Mouse (Mus musculus) thymus, adult 2 months (tissue): Measurements from ENCODE around the gene 1700013G24Rik.

Experiments used
- CTCF ChIP-seq: fragments of 200-500 bp; IDR thresholded peaks from 2 replicates; pipeline ENCODE4 v1.5.1; 2012; ENCODE audit warnings: mild to moderate bottlenecking, control low read depth, low read length, moderate library complexity, borderline replicate concordance; ENCODE audit not compliant: control insufficient read depth, poor library complexity, insufficient read depth; ENCODE audit errors: extremely low read depth
- POLR2A ChIP-seq: fragments of 200-500 bp; IDR thresholded peaks from 2 replicates; pipeline ENCODE4 v1.6.1; 2012; ENCODE audit warnings: mild to moderate bottlenecking, low read length, control low read depth, moderate library complexity; ENCODE audit not compliant: control insufficient read depth, poor library complexity, insufficient read depth; ENCODE audit errors: extremely low read depth

DNA sequence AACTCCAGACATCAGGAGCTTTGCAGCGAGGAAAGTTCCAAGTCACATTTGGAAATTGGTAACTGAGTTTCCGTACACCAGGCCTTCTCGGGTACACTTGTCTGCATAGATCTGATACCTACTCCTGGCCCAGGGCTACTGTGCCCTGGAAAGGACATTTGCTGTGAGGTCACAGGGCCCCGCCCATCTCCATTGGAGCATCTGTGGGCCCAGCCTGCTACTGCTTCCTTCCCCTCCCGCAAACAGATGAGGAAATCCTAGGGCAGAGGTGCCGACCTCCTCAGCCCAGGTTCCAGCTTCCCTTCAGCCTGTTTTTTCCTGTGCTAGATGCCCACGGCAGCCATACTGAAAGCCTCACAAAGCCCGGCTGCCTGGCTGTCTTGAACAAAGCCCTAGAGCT, 36.9 kb downstream of the 1700013G24Rik start:
- TF ChIP-seq POLR2A (no peak), CTCF (no peak)
